Mouse (Mus musculus) spleen, adult 2 months (tissue): ENCODE results near the gene Actn1.

Experiments
- CTCF ChIP-seq: fragments of 200-500 bp; IDR thresholded peaks from 2 replicates; pipeline ENCODE4 v1.5.1; 2011; ENCODE audit warnings: mild to moderate bottlenecking, inconsistent platforms; ENCODE audit not compliant: insufficient read depth, insufficient read length, insufficient replicate concordance; ENCODE audit errors: extremely low read depth
- POLR2A ChIP-seq: fragments of 200-500 bp; IDR thresholded peaks from 2 replicates; pipeline ENCODE4 v1.6.1; 2011; ENCODE audit warnings: low read depth, low read length, inconsistent platforms

- no peak for TF ChIP-seq POLR2A
- TF ChIP-seq CTCF = no peak
These were observed 91.9 kb downstream of the Actn1 start for GRCm38 (mm10) chr12:80168178-80168686.
